Mouse (Mus musculus) heart, postnatal 25 days (tissue): ENCODE measurements around the gene Dab1. TPM values are rescaled to one million over a fixed set of nuclear protein-coding genes. Genes with fewer than 3 reads are reported as not detected.

ENCODE experiments used
- DNase-seq: peaks from one replicate; pipeline ENCODE4 v3.0.0; 2022; ENCODE audit warnings: low spot score
- intact Hi-C: fragments of 180-260 bp; cut with DNase I; formaldehyde crosslinking; loops from one replicate; pipeline ENCODE4 v1.15.1; 2025
- total RNA-seq, 2 experiments: library from RNA; stranded (reverse); gene quantifications; 2 replicates each; pipeline ENCODE4 v1.2.3; 2021

Dab1 gene
- total RNA-seq, 2 experiments from 2014 or later, result 0.11 TPM; not detected in 1

DNA sequence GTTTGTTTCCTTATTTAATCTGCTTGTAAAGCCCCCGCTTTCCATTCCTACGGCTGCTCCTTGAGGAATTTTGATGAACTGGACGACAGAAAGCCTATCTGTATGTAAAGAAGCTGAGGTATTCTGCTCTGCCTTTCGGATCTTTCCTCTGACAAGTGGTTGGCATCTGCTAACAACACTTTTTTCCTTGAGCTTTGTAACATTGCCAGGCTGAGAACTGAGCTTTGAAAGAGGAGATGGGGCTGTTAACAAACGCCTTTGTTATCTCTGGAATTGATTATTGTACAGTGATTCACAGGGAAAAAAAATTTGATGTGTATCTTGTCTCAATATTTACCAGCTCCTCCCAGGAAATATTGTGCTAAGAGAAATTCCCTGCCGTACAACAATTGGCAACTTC, 712.7 kb downstream of the Dab1 start:
- DNase-seq, result no peak
- intact Hi-C loops, result no loop called here

DNA sequence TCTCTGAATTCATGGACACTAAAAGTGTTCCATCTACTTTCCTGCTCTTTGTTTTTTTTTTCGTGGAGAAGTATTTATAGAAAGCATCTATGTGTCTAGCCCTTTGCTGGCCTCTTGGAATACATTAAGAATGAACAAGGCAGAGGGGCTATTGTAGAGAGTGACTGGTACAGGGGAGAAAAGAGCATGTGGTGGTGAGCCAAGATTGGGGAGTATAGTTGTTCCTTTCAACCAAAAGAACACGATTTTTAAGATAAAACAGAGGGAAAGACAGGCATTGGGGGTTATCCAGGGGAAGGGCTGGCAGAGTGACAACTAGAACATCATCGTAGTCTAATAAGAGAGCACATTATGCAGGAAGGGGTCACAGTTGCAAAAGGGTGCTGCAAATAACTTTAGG, 713.2 kb downstream of the Dab1 start:
- no peak for DNase-seq
- intact Hi-C loops, result no loop called here

- no peak for DNase-seq
- intact Hi-C loops, result no loop called here
Observed at GRCm38 (mm10) chr4:104337279-104337678, 718.1 kb downstream of the Dab1 start.

DNA sequence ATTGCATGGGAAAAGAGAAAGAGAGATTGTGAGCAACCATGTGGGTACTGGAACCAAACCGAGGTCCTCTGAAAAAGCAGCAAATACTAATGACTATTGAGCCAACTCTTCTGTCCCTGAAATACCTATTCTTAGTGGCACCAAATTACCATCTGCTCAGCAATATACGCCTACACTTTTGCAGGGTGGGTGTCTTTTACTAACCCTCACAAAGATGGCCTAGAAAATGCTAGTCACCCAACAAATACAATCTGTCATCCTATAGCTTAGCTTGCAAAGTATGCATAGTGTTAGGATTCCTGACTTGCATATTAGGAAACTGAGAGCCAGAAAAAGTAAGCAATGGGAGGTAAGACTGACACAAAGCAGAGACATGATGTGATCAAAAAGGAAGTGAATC, 719.2 kb downstream of the Dab1 start:
- DNase-seq, result no peak
- intact Hi-C loops, result no loop called here

DNA sequence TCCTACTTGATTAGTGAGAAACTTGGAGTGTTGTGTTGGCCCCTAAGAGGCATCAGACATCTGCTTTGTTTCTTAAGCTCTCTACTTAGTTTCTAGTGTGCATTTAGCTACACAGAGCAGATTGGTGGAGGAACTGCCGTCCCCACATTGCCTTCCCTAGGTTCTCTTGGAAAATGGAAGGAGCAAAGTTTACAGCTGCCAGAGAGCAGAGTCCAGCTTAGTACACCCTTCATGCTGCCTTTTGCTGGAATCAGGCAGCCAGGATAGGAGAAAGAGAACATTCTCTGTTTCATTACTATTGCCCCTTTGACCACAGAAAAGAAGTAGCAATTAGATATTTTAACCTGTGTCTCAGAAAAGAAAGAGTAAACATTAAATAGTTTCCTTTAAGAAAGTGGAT, 742.2 kb downstream of the Dab1 start:
- no peak for DNase-seq
- intact Hi-C loops, result no loop called here

DNA sequence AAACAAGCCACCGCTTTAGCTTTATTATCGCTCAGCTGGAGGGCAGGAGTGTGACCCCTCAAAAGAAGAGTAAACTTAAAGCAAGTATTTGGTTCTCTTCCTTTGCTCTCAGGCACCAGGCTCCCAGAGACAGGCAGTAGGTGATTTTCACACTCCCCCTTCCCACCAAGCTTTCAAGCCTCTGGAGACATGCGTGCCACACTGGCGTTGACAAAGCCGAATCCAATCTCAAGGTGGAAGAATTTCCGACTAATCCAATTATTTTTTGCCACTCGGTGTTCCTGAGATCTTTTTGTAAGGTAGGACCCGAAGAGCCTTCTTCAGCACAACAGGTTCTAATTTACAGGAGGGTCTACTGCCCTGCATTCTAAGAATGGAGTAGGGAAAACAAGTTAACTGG, 747.3 kb downstream of the Dab1 start:
- intact Hi-C loops, result no loop called here
- no peak for DNase-seq

DNA sequence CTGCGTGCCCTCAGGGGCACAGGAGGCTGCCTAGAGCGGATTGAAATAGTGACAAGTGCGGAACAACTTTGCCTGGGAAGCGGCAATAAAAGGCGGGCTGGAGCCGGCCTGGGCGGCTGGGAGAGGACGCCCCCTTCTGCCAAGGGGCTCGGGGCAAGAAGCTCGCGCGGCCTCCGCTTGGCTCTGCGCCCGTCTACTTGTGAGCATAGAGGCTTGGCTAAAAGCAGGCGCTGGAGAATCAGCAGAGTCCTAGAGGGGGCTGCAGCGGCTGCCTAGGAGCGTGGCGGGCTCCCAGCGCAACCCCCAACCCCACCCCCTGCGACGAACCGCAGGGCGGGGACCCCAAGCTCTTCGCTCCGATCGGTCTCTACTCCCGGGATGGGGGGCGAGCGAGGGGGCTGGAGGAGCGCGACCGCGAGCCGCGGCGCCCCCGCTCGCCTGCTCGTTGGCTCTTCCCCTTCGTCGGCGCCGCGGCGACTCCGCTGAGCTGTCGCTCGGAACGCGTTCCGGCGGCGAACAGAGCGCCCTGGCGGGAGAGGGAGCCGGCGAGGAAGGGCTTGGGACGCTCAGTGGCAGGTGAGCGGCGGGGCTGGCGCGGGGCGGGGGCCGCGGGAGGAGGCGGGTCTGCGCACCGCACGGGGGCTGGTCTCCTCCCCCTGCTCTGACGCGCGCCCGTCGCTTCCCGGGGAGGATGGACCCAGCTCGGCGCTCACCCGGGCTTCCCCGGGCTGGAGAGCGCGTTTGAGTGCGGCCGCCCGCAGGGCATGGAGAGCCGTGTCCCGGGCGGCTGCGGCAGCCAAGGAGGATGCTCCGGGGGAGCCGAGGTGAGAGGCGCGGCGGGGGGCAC, 748.0 kb downstream of the Dab1 start:
- no peak for DNase-seq
- intact Hi-C loops, result no loop called here

- intact Hi-C loops, result no loop called here
- DNase-seq, result no peak
Observed at GRCm38 (mm10) chr4:104367741-104368411, 748.7 kb downstream of the Dab1 start.

- intact Hi-C loops, result no loop called here
Observed at GRCm38 (mm10) chr4:104368561-104369021, 749.4 kb downstream of the Dab1 start.

GRCm38 (mm10) chr4:104369091-104369490, 749.9 kb downstream of the Dab1 start:
- intact Hi-C loops, result no loop called here
- no peak for DNase-seq

More at GRCm38 (mm10) chr4:104368561-104369021, 749.4 kb downstream of the Dab1 start:
- DNase-seq, result no peak

DNA sequence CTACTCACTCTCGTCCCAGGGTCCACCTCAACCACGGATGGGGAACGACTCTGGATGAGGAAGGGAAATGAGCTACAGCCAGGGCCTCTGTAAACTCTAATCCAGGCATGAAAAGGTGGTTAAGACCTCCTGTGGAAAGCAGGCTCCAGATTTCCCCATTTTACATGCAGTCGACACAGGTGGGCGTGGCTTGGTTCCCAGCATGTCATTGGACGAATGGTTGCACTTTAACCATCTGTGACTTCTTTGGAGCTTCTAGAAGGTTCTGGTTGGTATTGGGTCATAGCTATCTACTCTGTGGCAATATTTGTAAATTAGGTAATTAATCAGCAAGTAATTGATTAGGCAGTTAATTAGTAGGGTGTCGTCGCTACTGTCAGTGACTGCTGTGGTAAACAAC, 752.0 kb downstream of the Dab1 start:
- intact Hi-C loops, result no loop called here

GRCm38 (mm10) chr4:104374191-104374590, 755.0 kb downstream of the Dab1 start:
- intact Hi-C loops, result no loop called here
- DNase-seq, result no peak

More for the DNA sequence above, 752.0 kb downstream of the Dab1 start:
- no peak for DNase-seq

DNA sequence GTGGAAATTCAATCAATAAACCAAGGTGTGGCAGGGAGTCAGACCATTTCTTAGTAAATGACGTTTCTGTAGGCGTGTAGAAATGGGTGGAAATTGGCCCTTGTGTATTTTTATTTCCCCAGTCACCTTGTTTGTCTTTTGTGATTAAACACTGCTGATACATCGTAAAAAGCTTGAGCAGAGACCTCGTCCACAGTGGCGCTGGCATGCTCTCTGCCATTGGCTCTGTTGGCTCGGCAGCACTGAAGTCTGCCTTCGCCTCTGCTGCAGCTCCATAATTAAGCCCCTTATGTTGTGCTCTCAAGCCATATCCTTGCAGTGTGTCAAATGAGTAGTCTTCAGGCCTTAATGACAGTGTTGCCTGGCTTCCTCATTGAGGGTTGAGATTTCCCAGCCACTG, 765.5 kb downstream of the Dab1 start:
- no peak for DNase-seq
- intact Hi-C loops, result no loop called here

DNA sequence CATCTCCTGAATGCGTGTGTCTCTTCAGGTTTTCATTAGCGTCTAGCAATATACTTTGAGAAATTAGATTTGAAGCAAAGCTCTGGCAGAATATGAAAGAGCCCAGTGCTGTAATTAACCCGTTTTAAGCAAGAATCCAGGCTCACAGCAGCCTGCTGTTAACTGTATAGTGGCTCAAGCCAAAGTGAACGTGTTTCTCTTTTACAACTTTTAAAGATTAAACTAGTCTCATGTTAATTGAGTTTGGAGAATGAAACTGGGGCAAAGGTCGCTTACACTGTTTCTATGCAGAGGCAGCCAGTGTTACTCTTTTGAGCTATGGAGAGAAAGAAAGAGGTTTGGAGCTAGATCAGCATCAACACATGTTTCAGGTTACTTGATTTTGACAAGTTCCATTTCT, 766.1 kb downstream of the Dab1 start:
- intact Hi-C loops, result no loop called here
- DNase-seq, result no peak

GRCm38 (mm10) chr4:104395515-104395914, 776.4 kb downstream of the Dab1 start:
- DNase-seq, result no peak

DNA sequence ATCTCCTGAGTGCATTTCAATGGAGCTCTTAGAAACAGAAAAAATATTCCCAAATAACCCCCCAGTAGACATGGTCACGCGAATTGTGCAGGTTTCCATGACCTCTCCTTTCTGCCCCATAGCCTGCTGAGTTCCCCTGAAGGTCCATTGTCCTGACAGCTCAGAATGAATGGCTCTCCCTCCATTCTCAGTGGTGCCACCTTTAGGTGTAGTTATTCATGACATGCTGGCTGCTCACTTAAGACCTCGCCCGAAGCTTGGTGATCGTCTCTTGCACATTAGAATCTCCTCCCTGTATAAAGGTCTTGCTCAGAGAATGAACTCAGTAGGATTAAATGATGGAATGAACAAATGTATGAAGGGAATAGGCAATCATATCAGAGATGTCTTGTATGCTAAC, 776.9 kb downstream of the Dab1 start:
- DNase-seq, result no peak
- intact Hi-C loops, result no loop called here

More at GRCm38 (mm10) chr4:104395515-104395914, 776.4 kb downstream of the Dab1 start:
- intact Hi-C loops, result no loop called here

- no peak for DNase-seq
- intact Hi-C loops, result no loop called here
Observed at GRCm38 (mm10) chr4:104399106-104399730, 780.1 kb downstream of the Dab1 start.

DNA sequence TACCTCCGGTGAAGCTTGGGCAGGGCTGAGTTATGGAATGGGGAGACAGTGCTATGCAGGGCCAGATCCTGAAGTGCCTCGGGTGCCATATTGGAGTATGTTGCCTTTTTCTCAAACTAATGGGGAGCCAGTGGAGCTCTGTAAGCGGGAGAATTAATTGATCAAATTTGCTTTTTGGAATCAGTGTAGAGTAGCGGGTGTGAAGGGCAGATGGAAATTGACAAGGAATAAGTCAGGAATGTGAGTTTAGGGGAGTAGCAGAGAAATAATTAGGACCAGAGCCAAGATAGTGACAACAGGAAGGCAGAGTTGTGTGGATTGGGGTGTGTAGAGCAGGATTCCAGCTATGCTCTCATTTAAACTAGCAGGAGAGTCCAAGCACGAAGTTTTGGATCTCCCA, 784.9 kb downstream of the Dab1 start:
- DNase-seq, result no peak
- intact Hi-C loops, result no loop called here

GRCm38 (mm10) chr4:104410922-104411321, 791.8 kb downstream of the Dab1 start:
- DNase-seq, result no peak
- intact Hi-C loops, result no loop called here

DNA sequence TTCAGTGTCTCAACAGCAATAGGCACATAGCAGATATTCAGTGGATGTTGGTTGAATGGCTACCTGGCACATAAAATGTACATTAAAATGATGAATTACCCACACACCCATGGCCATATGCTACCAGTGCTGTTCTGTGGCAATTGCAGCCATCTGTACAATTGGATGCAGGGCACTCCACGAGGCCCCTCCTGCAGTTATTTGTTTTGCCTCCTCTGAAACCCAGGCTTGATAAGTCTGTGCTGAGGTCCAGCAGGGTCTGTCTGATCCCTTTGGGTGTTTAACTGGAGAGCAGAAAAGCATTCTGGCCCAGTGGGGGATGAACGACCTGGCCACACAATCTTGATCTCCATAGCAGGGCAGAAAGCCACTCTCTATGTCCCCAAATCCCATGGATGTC, 796.3 kb downstream of the Dab1 start:
- intact Hi-C loops, result no loop called here
- DNase-seq, result no peak

- no peak for DNase-seq
- intact Hi-C loops, result no loop called here
Observed at GRCm38 (mm10) chr4:104418354-104418753, 799.2 kb downstream of the Dab1 start.
